Comparison of ENCODE assay signal across 8 mouse cellular contexts in the genomic region with DNA sequence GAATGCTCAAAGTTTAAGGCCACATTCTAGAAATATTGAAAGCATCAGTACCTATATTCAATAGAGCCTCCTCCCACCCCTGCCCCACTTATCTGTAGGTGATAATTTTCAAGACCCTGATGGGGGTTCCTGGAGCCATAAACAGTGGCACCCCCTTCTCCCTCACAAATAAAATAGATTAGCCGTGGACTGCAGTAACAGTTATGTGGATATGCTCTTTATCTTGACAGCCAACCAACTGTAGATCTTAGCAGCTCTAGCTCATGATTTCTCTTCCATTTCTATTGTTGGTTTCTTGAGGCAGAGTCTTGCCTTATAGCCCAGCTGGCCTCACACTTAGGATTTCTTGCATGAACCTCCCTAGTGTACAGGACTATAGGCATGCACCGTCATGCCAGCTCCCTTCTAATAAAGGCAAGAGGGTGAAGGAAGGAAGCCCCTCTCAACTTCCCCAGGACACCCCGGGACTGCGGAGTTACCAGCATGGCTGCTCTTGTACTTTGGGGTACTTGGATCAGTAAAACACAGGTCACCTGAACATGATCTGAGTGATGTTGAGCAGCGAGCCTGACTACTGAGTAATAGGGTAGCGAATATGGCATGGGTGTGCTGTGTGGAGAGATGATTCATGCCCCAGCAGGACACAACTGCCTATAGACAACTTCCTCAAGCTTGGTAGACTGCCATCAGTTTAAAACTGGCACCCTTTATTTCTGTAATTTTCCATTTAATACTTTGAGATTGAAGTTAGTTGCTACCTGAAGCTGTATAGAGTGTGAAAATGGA.
DNase-seq lines count a peak whose midpoint lies in the region; ATAC-seq and TF ChIP-seq lines count a peak whose summit lies in the region.

No protein-coding gene starts in this region.

- DNase-seq in cerebellum, adult 18-20 months, result peak; percentile 38 to 42
- DNase-seq in cerebellum, postnatal 14 days, result no peak
- no peak for DNase-seq in lung, postnatal 0 days (ENCODE audit: low spot score)
- DNase-seq in lung, postnatal 36 days, result no peak
- DNase-seq in liver, embryonic 14.5 days (ENCODE audit: low read depth in 3 of 3, low spot score in 3 of 3), result no peak
- no peak for DNase-seq in thymus, postnatal 14 days
- DNase-seq in natural killer cell, adult 2 months (ENCODE audit: low spot score in 2 of 2), result no peak

- peak overlapping the region; percentile 71 for H3K27ac ChIP-seq in lung, postnatal 0 days (ENCODE audit: low read length)
- no peak overlapping the region for H3K27ac ChIP-seq in liver, embryonic 14.5 days
- H3K27ac ChIP-seq in stomach, embryonic 16.5 days (ENCODE audit: low read length), result peak overlapping the region; percentile 79

- H3K9me3 ChIP-seq in lung, postnatal 0 days (ENCODE audit: low read length), result no peaks in the 10 kb centered on the region
- H3K9me3 ChIP-seq in liver, embryonic 14.5 days (ENCODE audit: control insufficient read depth, low read length), result no peaks in the 10 kb centered on the region
- H3K9me3 ChIP-seq in stomach, embryonic 16.5 days (replicated peaks; ENCODE audit: control insufficient read depth, low read length), result no peaks in the 10 kb centered on the region

- no peak overlapping the region for H3K4me3 ChIP-seq in lung, postnatal 0 days (ENCODE audit: low read depth, low read length)
- no peak overlapping the region for H3K4me3 ChIP-seq in liver, embryonic 14.5 days (ENCODE audit: insufficient read depth in 1 of 2, low read depth in 2 of 2, low read length in 2 of 2)
- H3K4me3 ChIP-seq in stomach, embryonic 16.5 days (replicated peaks; ENCODE audit: low read length), result no peak overlapping the region

- no peak overlapping the region for H3K4me2 ChIP-seq in lung, postnatal 0 days (replicated peaks; ENCODE audit: low read depth, low read length)
- no peak overlapping the region for H3K4me2 ChIP-seq in liver, embryonic 14.5 days (ENCODE audit: low read depth)
- H3K4me2 ChIP-seq in stomach, embryonic 16.5 days (ENCODE audit: low read depth, low read length), result no peak overlapping the region

- WGBS in lung, postnatal 0 days, result 74% methylated on average over 6 of the region's 6 CpGs
- WGBS in liver, embryonic 14.5 days (ENCODE audit: insufficient replicate concordance), result 41% methylated on average over 6 of the region's 6 CpGs
- 75% methylated on average over 6 of the region's 6 CpGs for WGBS in stomach, embryonic 16.5 days

- TF ChIP-seq CTCF in lung, postnatal 0 days (IDR thresholded peaks at IDR 0.05), result no peak
- no peak for TF ChIP-seq CTCF in liver, embryonic 14.5 days (IDR thresholded peaks at IDR 0.05; ENCODE audit: low read depth)

- no peak overlapping the region for H3K9ac ChIP-seq in lung, postnatal 0 days (replicated peaks; ENCODE audit: low read depth)
- H3K9ac ChIP-seq in liver, embryonic 14.5 days (replicated peaks), result no peak overlapping the region
- no peak overlapping the region for H3K9ac ChIP-seq in stomach, embryonic 16.5 days (ENCODE audit: low read length)

- H3K27me3 ChIP-seq in lung, postnatal 0 days (replicated peaks; ENCODE audit: insufficient read depth, low read length), result no peaks in the 10 kb centered on the region
- no peaks in the 10 kb centered on the region for H3K27me3 ChIP-seq in liver, embryonic 14.5 days (ENCODE audit: control insufficient read depth, insufficient read depth, low read length)
- no peaks in the 10 kb centered on the region for H3K27me3 ChIP-seq in stomach, embryonic 16.5 days (ENCODE audit: control insufficient read depth, insufficient read depth, low read length)

- peaks cover 15% of the 10 kb centered on the region for H3K4me1 ChIP-seq in lung, postnatal 0 days (ENCODE audit: insufficient read depth, low read depth, low read length)
- H3K4me1 ChIP-seq in liver, embryonic 14.5 days (replicated peaks; ENCODE audit: control insufficient read depth in 2 of 2, insufficient read depth in 2 of 2, low read length in 1 of 2), result peaks cover 5 to 16% of the 10 kb centered on the region in 2 experiments
- H3K4me1 ChIP-seq in stomach, embryonic 16.5 days (ENCODE audit: control insufficient read depth, insufficient read depth, low read length), result peaks cover 26% of the 10 kb centered on the region

- ATAC-seq in lung, postnatal 0 days, result no peak
- peak; percentile 23; the same call in 1 of the 2 replicates for ATAC-seq in liver, embryonic 14.5 days (ENCODE audit: insufficient read depth)
- ATAC-seq in stomach, embryonic 16.5 days (ENCODE audit: insufficient read depth, low FRiP score), result no peak; the same call in 1 of the 2 replicates

- TF ChIP-seq EP300 in lung, postnatal 0 days (IDR thresholded peaks at IDR 0.05), result no peak
- TF ChIP-seq EP300 in liver, embryonic 14.5 days (IDR thresholded peaks at IDR 0.05; ENCODE audit: low read depth), result no peak

- no peaks in the 10 kb centered on the region for H3K36me3 ChIP-seq in lung, postnatal 0 days (ENCODE audit: insufficient read depth, low read length)
- no peaks in the 10 kb centered on the region; the same call in 1 of the 2 replicates for H3K36me3 ChIP-seq in liver, embryonic 14.5 days (replicated peaks; ENCODE audit: control insufficient read depth, insufficient read depth, low read depth)
- no peaks in the 10 kb centered on the region for H3K36me3 ChIP-seq in stomach, embryonic 16.5 days (ENCODE audit: control insufficient read depth, insufficient read depth, low read length)

Comparison
In these comparisons a context has a peak if more than half of its experiments do, and no peak if none do; other contexts are left out.
1. DNase-seq: peak in cerebellum, adult 18-20 months (2 of 2); none in cerebellum, postnatal 14 days (0 of 2), lung, postnatal 0 days (single experiment), lung, postnatal 36 days (single experiment), liver, embryonic 14.5 days (0 of 3), thymus, postnatal 14 days (single experiment) and natural killer cell, adult 2 months (0 of 2).